Mouse (Mus musculus) adrenal gland, postnatal 10 days (tissue): Measurements from ENCODE around the gene Adamtsl5. TPM values are rescaled to one million over a fixed set of nuclear protein-coding genes. Genes with fewer than 3 reads are reported as not detected.
"Not testable (repeated sequence)": the region's sequence is repeated elsewhere in the genome, so short reads cannot be mapped to it uniquely, and the experiment has no call there.

Experiments used
- DNase-seq: peaks from one replicate; pipeline ENCODE4 v3.0.0; 2021; ENCODE audit warnings: mixed read lengths
- total RNA-seq, 2 experiments: library from RNA; stranded (reverse); gene quantifications; 2 replicates each; pipeline ENCODE4 v1.2.3; 2021

Adamtsl5 gene
- total RNA-seq, 2 experiments from 2014 or later: 7.6 to 18.7 TPM

DNA sequence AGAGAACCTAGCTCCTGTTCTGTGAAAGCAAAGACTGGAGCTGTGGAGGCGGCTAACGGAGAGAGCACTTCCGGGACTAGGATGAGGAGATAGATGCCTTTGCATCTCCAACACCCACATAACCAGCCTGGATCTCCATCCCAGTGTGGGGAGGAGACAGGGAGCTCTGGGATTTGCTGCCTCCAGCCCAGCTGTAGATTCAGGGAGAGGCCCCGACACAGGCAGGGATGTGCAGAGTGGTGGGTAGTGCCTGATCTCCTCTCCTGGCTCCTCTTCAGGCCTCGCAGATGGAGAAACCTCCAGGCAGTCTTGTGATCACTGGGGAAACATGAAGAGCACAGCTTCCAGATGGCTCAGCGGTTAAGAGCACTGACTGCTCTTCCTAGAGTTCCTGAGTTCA, 24.5 kb upstream of the Adamtsl5 start:
- no peak for DNase-seq

GRCm38 (mm10) chr10:80371983-80372382, 23.8 kb upstream of the Adamtsl5 start:
- no peak for DNase-seq

DNA sequence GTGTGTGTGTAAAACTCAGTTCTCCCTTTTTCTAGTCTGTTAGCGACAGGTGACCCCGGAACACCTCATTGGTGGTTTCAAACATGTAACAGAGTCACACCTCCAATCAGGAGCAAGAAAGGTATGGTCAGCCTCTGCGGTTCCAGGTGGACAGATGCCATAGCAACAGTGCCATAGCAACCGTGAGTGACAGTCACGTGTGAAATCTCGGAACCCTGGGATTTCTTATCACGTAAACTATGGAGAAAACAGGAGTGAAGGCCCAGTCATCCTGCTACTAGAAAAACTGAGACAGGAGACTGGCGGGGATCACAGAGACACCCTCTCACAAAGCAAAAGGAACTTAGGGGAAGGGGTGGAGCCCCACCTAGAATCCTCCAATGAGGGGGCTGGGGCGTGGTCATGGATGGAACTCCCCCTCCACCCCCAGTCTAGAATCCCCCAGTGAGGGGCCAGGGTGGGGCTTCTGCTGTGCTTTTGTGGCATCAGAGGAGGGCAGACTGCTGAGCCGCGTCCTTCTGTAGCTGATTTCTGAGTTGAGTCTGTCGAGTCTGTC, 23.3 kb upstream of the Adamtsl5 start:
- peak; percentile 58 for DNase-seq

DNA sequence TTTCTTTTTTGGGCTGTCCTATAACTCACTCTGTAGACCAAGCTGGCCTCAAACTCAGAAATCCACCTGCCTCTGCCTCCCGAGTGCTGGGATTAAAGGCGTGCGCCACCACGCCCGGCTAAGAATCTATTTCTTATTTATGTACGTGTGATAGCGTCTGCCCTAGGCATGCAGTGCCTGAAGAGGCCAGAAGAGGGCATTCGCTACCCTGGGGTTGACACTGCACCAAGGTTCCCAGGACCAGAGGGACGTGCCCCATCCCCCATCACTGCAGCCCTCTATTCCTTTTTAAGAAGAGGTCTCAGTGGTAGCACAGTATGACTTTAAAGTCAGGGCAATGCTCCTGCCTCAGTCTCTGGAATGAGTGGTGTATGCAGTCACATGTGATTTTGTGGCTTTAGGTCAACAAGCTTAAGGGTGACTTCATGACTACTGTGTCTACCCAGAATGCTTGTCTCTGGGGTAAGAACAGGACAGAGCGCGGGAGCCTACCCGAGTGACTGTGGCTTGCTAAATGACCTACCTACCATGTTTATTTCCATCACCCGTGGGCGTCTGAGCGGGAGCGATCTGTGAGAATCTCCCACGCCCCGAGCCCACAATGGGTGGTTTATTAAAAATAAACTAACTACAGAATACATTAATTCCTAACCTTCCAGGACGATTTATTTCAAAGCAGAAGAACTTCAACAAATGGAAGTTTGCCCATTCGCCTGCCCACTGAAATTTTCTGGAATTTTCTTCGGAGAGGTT, 22.0 kb upstream of the Adamtsl5 start:
- no peak for DNase-seq

DNA sequence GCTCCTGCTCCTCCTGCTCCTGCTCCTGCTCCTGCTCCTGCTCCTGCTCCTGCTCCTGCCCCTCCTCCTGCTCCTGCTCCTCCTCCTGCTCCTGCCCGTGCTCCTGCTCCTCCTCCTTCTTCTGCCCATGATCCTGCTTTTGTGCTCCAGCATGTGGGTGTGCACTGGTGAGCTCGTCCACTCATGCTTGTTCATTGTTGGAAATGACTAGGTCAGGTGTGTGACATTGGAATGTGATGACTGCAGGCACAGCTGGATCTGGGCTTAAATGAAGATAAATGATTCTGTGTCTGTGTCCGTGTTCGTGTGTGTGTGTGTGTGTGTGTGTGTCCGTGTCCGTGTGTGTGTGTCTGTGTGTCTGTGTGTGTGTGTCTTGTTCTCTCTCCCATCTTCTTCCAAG, 20.2 kb upstream of the Adamtsl5 start:
- no peak for DNase-seq

DNA sequence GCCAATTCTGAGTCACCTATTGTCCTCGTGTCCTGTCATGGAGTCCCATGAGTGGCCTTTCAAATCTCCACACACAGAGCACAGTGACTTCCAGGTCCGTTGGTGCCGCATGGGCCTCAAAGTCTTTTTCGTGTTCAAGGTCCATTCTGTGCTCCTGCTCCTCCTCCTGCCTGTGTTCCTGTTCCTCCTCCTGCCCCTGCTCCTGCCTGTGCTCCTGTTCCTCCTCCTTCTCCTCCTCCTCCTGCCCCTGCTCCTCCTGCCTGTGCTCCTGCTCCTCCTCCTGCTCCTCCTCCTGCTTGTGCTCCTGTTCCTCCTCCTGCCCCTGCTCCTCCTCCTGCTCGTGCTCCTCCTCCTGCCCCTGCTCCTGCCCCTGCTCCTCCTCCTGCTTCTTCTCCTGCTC, 19.7 kb upstream of the Adamtsl5 start:
- no peak for DNase-seq

DNA sequence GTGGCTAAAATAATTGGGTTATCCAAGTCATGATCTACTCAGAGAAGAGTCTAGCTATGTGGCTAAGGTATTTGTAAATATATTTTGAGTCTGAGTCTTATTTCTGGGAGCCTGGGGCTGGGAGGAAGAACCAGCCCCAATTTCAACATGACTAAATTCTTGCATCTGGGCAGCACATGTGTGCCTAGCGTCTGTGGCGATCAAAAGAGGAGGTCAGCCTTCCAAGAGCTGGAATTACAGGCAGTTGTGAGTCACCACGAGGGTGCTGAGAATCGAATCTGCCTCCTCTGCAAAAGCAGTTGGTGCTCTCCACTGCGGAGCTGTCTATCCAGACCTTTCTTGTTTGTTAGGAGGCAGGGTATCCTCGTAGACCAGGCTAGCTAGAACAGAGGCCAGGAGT, 17.5 kb upstream of the Adamtsl5 start:
- no peak for DNase-seq

GRCm38 (mm10) chr10:80363734-80364133, 15.5 kb upstream of the Adamtsl5 start:
- DNase-seq: no peak

GRCm38 (mm10) chr10:80357994-80358639, 9.9 kb upstream of the Adamtsl5 start:
- DNase-seq: peak; percentile 61

- no peak for DNase-seq
These were observed 9.1 kb upstream of the Adamtsl5 start for GRCm38 (mm10) chr10:80357336-80357735.

DNA sequence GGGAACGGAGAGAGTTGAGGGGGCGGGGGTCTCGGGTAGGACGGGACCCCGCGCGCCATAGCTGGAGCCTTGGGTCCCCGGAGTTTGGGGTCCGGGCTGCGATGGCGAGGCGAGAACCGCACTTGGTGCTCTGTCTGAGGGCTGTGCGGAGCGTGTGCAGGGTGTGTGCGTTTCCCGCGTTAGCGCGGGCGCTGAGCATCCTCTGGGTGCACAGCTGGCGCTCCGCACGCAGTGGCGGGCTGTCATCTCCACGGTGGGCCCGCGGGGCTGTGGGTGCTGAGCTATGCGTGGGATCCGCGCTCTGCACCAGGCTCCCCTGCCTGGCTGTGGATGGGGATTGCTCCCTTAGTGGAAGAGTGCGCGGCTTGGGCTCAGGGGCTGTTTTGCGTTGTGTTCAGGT, 8.5 kb upstream of the Adamtsl5 start:
- no peak for DNase-seq

DNA sequence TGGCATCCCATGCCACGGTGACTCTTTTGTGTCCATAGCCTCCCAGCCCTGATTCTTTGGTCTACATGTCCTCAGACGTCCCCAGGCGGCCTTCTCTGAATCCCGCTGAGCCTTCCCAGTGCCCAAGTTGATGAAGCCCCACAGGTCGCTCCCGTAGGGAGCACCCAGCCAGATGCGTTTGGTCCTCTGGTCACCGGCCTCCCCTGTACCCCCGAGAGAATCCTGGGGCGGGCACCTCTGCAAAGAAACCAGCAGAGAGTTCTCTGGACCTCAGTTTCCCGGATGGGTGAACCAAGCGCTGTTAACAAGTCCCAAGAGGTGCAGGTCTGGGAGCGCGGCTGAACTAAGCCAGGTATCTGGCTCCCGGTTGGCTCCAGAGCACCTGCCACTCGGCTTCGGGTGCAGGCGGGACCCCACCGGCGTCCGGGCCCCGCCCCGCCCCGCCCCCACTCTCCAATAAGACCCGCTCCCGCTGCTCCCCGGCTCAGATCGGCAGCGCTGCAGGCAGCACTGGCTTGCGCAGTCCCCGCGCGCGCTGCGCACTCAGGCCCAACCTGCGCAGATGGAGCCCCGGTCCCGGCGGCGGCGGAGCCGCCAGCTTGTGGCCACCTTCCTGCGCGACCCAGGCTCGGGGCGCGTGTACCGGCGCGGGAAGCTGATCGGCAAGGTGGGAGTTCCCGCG, 7.9 kb upstream of the Adamtsl5 start, which contains the start of gene Plk5:
Plk5 (plus strand) TSS at position 459 of the 682 bp plus-strand sequence.
- no peak for DNase-seq

DNA sequence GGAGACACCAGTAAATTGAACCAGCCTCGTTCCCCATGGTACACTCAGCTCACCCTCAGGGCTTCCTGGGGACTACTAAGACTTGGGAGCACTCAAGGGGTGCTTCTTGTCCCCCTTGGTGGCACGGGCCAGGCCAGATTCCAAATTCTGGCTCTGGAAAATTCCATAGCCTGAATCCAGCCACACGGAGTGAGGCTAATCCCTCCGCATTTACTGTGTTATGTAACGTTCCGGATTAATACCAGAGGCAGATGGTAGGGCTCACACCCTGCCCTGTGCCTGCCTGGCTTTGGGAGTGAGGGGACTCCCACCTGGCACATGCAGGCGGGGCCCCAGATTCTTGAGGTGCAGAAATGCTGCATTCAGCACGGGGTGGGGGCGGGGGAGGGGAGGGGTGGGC, 7.2 kb upstream of the Adamtsl5 start:
- no peak for DNase-seq

DNA sequence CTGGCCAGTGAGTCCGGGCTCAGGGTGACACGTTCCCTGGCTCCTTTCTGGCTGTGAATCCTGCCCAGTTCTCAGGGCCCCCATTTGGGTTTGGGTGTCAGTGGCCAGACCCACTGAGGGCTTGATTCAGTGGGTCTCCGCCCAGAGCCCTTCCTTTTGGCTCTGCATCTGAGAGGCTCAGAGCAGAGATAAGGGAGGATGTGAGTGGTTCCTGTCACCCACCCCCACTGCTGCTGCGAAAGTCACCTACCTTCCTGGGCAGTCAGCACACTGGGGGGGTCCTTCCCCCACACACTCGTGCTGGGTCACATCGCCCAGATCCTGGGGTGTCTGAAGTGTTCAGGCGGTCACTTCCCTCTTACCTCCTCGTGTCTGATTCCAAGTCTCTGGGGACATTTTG, 4.5 kb upstream of the Adamtsl5 start:
- DNase-seq: no peak

DNA sequence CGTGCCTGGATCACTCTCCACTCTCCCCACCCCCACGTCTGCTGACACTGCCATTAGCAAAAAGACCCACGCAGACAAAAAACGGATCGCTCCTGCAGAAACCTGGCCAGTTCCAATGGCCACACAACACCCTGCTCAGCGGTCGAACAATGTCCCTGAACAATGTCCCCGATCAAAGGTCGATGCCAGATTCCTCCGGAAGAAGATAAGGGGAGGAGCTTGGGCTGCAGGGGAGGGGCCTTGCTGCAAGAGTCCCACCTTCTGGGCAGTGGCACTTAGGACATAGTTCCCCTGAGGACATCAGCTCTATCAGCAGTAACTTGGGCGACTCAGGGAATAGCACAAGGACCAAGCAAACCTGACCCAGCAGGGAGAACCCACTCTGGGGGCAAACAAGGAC, 3.7 kb upstream of the Adamtsl5 start:
- DNase-seq: no peak

DNA sequence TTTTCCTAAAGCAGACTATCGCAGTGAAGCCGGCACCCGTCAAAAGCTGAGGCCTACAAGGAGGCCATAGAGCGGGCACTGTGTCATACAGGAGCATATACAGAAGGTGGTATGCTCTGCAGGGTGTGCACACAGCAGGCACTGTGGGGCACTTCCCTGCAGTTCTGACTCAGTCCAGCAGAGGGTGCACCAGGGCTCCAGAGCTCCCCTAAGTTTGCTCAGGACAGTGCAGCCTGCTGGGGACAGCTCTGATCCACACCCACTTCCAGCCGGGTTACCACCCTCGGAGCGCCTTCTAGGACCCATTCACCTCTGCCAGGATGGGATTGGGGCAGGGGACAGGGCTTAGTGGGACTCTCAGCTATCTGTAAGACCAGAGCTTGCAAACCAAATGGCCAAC, 2.1 kb upstream of the Adamtsl5 start:
- DNase-seq: peak; percentile 94

- peak; percentile 37 for DNase-seq
These were observed 769 bp upstream of the Adamtsl5 start for GRCm38 (mm10) chr10:80348981-80349380.

GRCm38 (mm10) chr10:80347514-80347967, 671 bp downstream of the Adamtsl5 start:
- DNase-seq: peak; percentile 23

DNA sequence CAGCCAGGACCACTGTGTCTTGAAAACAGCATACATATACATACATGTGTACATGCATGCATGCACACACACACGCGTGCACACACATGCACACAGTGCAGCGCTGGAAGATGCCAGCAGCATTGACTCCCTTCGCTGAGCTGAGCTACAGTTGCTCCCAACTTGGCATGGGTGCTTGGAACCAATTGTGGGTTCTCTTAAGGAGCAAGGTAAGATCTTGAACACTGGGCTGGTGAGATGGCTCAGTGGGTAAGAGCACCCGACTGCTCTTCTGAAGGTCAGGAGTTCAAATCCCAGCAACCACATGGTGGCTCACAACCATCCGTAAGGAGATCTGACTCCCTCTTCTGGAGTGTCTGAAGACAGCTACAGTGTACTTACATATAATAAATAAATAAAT, 2.3 kb downstream of the Adamtsl5 start:
- not testable (repeated sequence) for DNase-seq

DNA sequence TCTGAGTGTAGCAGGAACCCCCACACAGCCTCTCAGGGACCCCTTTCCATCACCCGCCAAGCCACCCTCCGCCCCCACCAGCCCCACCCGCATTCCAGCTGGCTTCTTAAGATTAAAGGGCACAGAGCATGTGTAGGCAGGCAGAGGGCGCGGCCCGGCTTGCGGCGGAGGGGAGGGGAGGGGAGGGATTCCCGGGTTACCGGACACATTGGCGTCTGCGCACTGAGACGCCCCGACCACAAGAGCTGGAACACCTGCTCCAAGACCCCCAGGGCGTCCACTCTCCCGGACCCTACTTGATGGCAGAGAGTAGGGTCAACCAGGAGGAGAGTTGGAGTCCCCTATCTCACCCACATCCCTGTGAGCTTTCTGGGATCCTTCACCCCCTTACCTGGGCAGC, 3.1 kb downstream of the Adamtsl5 start:
- DNase-seq: no peak

DNA sequence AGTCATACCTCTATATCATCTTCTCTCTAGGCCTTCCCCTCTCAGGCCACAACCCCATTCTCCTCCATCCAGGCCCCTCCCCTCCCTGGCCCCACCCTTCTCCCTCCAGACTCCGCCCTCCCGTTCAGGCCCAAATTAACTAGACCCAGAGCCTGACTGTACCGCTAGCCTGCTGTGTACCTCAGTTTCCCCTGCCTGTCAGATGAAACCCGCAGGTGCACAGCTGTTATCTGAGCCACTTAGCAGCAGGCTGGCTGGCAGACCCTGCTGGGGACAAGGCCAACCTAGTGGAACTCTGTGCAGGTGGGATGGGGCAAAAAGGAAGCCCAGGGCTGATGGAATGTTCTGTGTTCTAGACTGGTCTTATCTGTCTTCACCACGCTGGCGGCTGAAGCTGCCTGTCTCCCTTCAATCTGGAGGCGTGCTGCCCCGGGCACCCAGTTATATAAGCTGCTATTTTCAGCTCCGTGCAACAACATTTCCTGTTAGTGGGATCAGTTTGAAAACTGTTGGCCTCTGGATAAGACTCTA, 4.0 kb downstream of the Adamtsl5 start:
- DNase-seq: no peak

- DNase-seq: no peak
These were observed 4.8 kb downstream of the Adamtsl5 start for GRCm38 (mm10) chr10:80343425-80343895.
